Mouse (Mus musculus) embryonic facial prominence, embryonic 12.5 days (tissue): ENCODE results near the gene Dkc1. TPM values are rescaled to one million over a fixed set of nuclear protein-coding genes. Genes with fewer than 3 reads are reported as not detected.

Experiments
- ATAC-seq: fragments of 200-750 bp; cut with Nextera tagmentation; 2 replicates; pipeline ENCODE4 v1.8.0; 2017; ENCODE audit not compliant: insufficient number of reproducible peaks, insufficient read depth, low FRiP score, low TSS enrichment
- H3K27ac ChIP-seq: fragments of 300-500 bp; sonication (generic); 2 replicates; pipeline ENCODE4 v1.5.1; 2016; ENCODE audit warnings: mild to moderate bottlenecking
- H3K27me3 ChIP-seq: fragments of 300-500 bp; sonication (generic); 2 replicates; pipeline ENCODE4 v1.6.1; 2016; ENCODE audit warnings: mild to moderate bottlenecking, moderate library complexity
- H3K36me3 ChIP-seq: fragments of 300-500 bp; sonication (generic); 2 replicates; pipeline ENCODE4 v1.6.1; 2016; ENCODE audit warnings: mild to moderate bottlenecking
- H3K4me1 ChIP-seq: fragments of 300-500 bp; sonication (generic); 2 replicates; pipeline ENCODE4 v1.6.1; 2016
- H3K4me2 ChIP-seq: fragments of 300-500 bp; sonication (generic); replicated peaks from 2 replicates; pipeline ENCODE4 v1.6.1; 2016; ENCODE audit warnings: mild to moderate bottlenecking, moderate library complexity
- H3K4me3 ChIP-seq: fragments of 300-500 bp; sonication (generic); 2 replicates; pipeline ENCODE4 v1.5.1; 2016; ENCODE audit warnings: mild to moderate bottlenecking
- H3K9ac ChIP-seq: fragments of 300-500 bp; sonication (generic); 2 replicates; pipeline ENCODE4 v1.6.1; 2016; ENCODE audit warnings: mild to moderate bottlenecking, moderate library complexity
- H3K9me3 ChIP-seq: fragments of 300-500 bp; sonication (generic); 2 replicates; pipeline ENCODE4 v1.6.1; 2016; ENCODE audit warnings: mild to moderate bottlenecking, moderate library complexity
- WGBS: fragments of 180-500 bp; shearing (Covaris S2); methylation state at CpG from one replicate; pipeline ENCODE4 v1.1.7; 2016; 5-methylcytosine and 5-hydroxymethylcytosine counted together
- polyA plus RNA-seq: library from polyadenylated mRNA; unstranded; fragments of >200 nt; fragmentation: Nextera tagmentation; extraction: Ambion mirVana; gene quantifications from 2 replicates; pipeline ENCODE4 v1.2.1, GENCODE M21; 2016

Gene Dkc1
- 130 and 133 TPM in 2 replicates for polyA plus RNA-seq

- H3K36me3 ChIP-seq: no peaks in the 10 kb centered on the region
- peak within 1 kb of the TSS; percentile 48 for H3K4me2 ChIP-seq
- H3K27me3 ChIP-seq: no peaks in the 10 kb centered on the region
- peak; percentile 99 for ATAC-seq
- H3K4me1 ChIP-seq: no peaks in the 10 kb centered on the region
- H3K9ac ChIP-seq: peak within 1 kb of the TSS; percentile 38
- WGBS: 17% methylated on average over 29 of the region's 29 CpGs
- H3K9me3 ChIP-seq: no peaks in the 10 kb centered on the region
- peak within 1 kb of the TSS; percentile 53 for H3K4me3 ChIP-seq
- 0 out of 2 replicates have a peak within 1 kb of the TSS, but pooled peaks have one; percentile 65 for H3K27ac ChIP-seq
Observed at GRCm38 (mm10) chrX:75095369-75096162, at the start of gene Dkc1. Gene Dkc1, plus strand, starts transcription at chrX:75095854.

GRCm38 (mm10) chrX:75045931-75046330 lies 49.7 kb upstream of the Dkc1 start:
- H3K27me3 ChIP-seq: no peaks in the 10 kb centered on the region
- no peak for ATAC-seq
- 75% methylated on average over 1 of the region's 1 CpGs for WGBS

GRCm38 (mm10) chrX:75046921-75047635 lies 48.6 kb upstream of the Dkc1 start:
- no peak overlapping the region for H3K9ac ChIP-seq
- H3K4me1 ChIP-seq: no peaks in the 10 kb centered on the region
- H3K4me3 ChIP-seq: no peak overlapping the region
- no peaks in the 10 kb centered on the region for H3K27me3 ChIP-seq
- H3K9me3 ChIP-seq: no peaks in the 10 kb centered on the region
- 60% methylated on average over 3 of the region's 3 CpGs for WGBS
- no peak for ATAC-seq
- no peak overlapping the region for H3K27ac ChIP-seq
- H3K36me3 ChIP-seq: no peaks in the 10 kb centered on the region
- H3K4me2 ChIP-seq: no peak overlapping the region

More at GRCm38 (mm10) chrX:75045931-75046330, 49.7 kb upstream of the Dkc1 start:
- no peak overlapping the region for H3K9ac ChIP-seq
- no peaks in the 10 kb centered on the region for H3K4me1 ChIP-seq
- H3K36me3 ChIP-seq: no peaks in the 10 kb centered on the region
- no peaks in the 10 kb centered on the region for H3K9me3 ChIP-seq
- no peak overlapping the region for H3K4me3 ChIP-seq
- no peak overlapping the region for H3K4me2 ChIP-seq
- no peak overlapping the region for H3K27ac ChIP-seq

GRCm38 (mm10) chrX:75056120-75056775 lies 39.4 kb upstream of the Dkc1 start:
- no peaks in the 10 kb centered on the region for H3K36me3 ChIP-seq
- ATAC-seq: no peak
- H3K27ac ChIP-seq: no peak overlapping the region
- H3K9me3 ChIP-seq: no peaks in the 10 kb centered on the region
- no peaks in the 10 kb centered on the region for H3K27me3 ChIP-seq
- WGBS: 80% methylated on average over 2 of the region's 2 CpGs
- H3K4me1 ChIP-seq: no peaks in the 10 kb centered on the region
- H3K9ac ChIP-seq: no peak overlapping the region
- H3K4me3 ChIP-seq: no peak overlapping the region
- H3K4me2 ChIP-seq: no peak overlapping the region

- H3K4me2 ChIP-seq: no peak overlapping the region
- ATAC-seq: no peak
- 74% methylated on average over 2 of the region's 2 CpGs for WGBS
Observed at GRCm38 (mm10) chrX:75082351-75082750, 13.3 kb upstream of the Dkc1 start.

GRCm38 (mm10) chrX:75083982-75084773 lies 11.5 kb upstream of the Dkc1 start:
- Histone ChIP-seq H3K4me1 (no peaks in the 10 kb centered on the region), H3K36me3 (no peaks in the 10 kb centered on the region), H3K27ac (no peak overlapping the region), H3K9me3 (no peaks in the 10 kb centered on the region), H3K4me3 (peak overlapping the region; percentile 48), H3K9ac (peak overlapping the region; percentile 38; the same call in 1 of the 2 replicates), H3K4me2 (peak overlapping the region; percentile 53), H3K27me3 (no peaks in the 10 kb centered on the region)
- peak; percentile 60; the same call in 1 of the 2 replicates for ATAC-seq
- WGBS: 22% methylated on average over 26 of the region's 26 CpGs

More at GRCm38 (mm10) chrX:75082351-75082750, 13.3 kb upstream of the Dkc1 start:
- Histone ChIP-seq H3K9me3 (no peaks in the 10 kb centered on the region), H3K27me3 (no peaks in the 10 kb centered on the region), H3K9ac (no peak overlapping the region), H3K4me3 (no peak overlapping the region), H3K36me3 (no peaks in the 10 kb centered on the region), H3K4me1 (no peaks in the 10 kb centered on the region), H3K27ac (no peak overlapping the region)

GRCm38 (mm10) chrX:75084774-75085508 lies 10.7 kb upstream of the Dkc1 start, which contains the start of gene Gab3:
Gene Gab3, minus strand, starts transcription at chrX:75085458.
- H3K27me3 ChIP-seq: no peaks in the 10 kb centered on the region
- H3K4me2 ChIP-seq: peak within 1 kb of the TSS; percentile 53
- ATAC-seq: 0 out of 2 replicates have a peak, but pooled peaks have one; percentile 80
- no peaks in the 10 kb centered on the region for H3K36me3 ChIP-seq
- peak within 1 kb of the TSS; percentile 38; the same call in 1 of the 2 replicates for H3K9ac ChIP-seq
- no peaks in the 10 kb centered on the region for H3K4me1 ChIP-seq
- WGBS: 22% methylated on average over 5 of the region's 17 CpGs
- no peak within 1 kb of the TSS for H3K27ac ChIP-seq
- no peaks in the 10 kb centered on the region for H3K9me3 ChIP-seq
- peak within 1 kb of the TSS; percentile 48 for H3K4me3 ChIP-seq

GRCm38 (mm10) chrX:75085654-75086053 lies 10.0 kb upstream of the Dkc1 start:
- no peak for ATAC-seq

GRCm38 (mm10) chrX:75096163-75096770 lies 613 bp downstream of the Dkc1 start:
- peak overlapping the region; percentile 38 for H3K9ac ChIP-seq
- WGBS: 17% methylated on average over 23 of the region's 23 CpGs

More at GRCm38 (mm10) chrX:75085654-75086053, 10.0 kb upstream of the Dkc1 start:
- no peak overlapping the region for H3K9ac ChIP-seq
- no peaks in the 10 kb centered on the region for H3K36me3 ChIP-seq
- no peak overlapping the region for H3K4me3 ChIP-seq
- H3K27me3 ChIP-seq: no peaks in the 10 kb centered on the region
- H3K4me1 ChIP-seq: no peaks in the 10 kb centered on the region
- no peak overlapping the region for H3K27ac ChIP-seq
- no peak overlapping the region for H3K4me2 ChIP-seq
- WGBS: 30% methylated on average over 1 of the region's 1 CpGs
- H3K9me3 ChIP-seq: no peaks in the 10 kb centered on the region

GRCm38 (mm10) chrX:75098799-75099198 lies 3.1 kb downstream of the Dkc1 start:
- Histone ChIP-seq H3K27ac (no peak overlapping the region), H3K4me2 (no peak overlapping the region), H3K36me3 (0 out of 2 replicates have a peak, but pooled peaks cover 8% of the 10 kb centered on the region), H3K9me3 (no peaks in the 10 kb centered on the region), H3K9ac (no peak overlapping the region), H3K27me3 (no peaks in the 10 kb centered on the region), H3K4me1 (no peaks in the 10 kb centered on the region), H3K4me3 (no peak overlapping the region)
- 91% methylated on average over 8 of the region's 8 CpGs for WGBS
- no peak for ATAC-seq

More at GRCm38 (mm10) chrX:75096163-75096770, 613 bp downstream of the Dkc1 start:
- H3K9me3 ChIP-seq: no peaks in the 10 kb centered on the region
- 0 out of 2 replicates have a peak, but pooled peaks cover 4% of the 10 kb centered on the region for H3K36me3 ChIP-seq
- H3K4me2 ChIP-seq: peak overlapping the region; percentile 48
- no peak; the same call in 1 of the 2 replicates for ATAC-seq
- H3K27ac ChIP-seq: 0 out of 2 replicates have a peak overlapping the region, but pooled peaks have one; percentile 65
- no peaks in the 10 kb centered on the region for H3K27me3 ChIP-seq
- H3K4me1 ChIP-seq: no peaks in the 10 kb centered on the region
- H3K4me3 ChIP-seq: peak overlapping the region; percentile 53
